Mouse (Mus musculus) E14TG2a.4 (cell line): ENCODE measurements around the gene Nup107.

Experiments
- CTCF ChIP-seq: conservative IDR thresholded peaks from 2 replicates; pipeline ENCODE4 v1.5.1; 2014; ENCODE audit warnings: low read length
- NANOG ChIP-seq: IDR thresholded peaks from 2 replicates; pipeline ENCODE4 v1.6.1; 2014; ENCODE audit warnings: borderline replicate concordance, low read length, mixed read lengths
- POU5F1 ChIP-seq: IDR thresholded peaks from 2 replicates; pipeline ENCODE4 v1.6.1; 2014; ENCODE audit warnings: low read length, borderline replicate concordance

- TF ChIP-seq CTCF (no peak), NANOG (no peak), POU5F1 (no peak)
Observed at GRCm38 (mm10) chr10:117709326-117709830, 83.1 kb downstream of the Nup107 start.
